Mouse (Mus musculus) lung, postnatal 0 days (tissue): Measurements from ENCODE around the gene Rps6.
A peak's percentile ranks its signal among the peaks of the same experiment; 100 is the strongest.

Experiments
- CTCF ChIP-seq: IDR thresholded peaks from 2 replicates; pipeline ENCODE4 v1.5.1; 2016; ENCODE audit warnings: antibody characterized with exemption, mild to moderate bottlenecking
- EP300 ChIP-seq: IDR thresholded peaks from 2 replicates; pipeline ENCODE4 v1.6.1; 2016; ENCODE audit warnings: antibody characterized with exemption, mild to moderate bottlenecking, control low read depth

DNA sequence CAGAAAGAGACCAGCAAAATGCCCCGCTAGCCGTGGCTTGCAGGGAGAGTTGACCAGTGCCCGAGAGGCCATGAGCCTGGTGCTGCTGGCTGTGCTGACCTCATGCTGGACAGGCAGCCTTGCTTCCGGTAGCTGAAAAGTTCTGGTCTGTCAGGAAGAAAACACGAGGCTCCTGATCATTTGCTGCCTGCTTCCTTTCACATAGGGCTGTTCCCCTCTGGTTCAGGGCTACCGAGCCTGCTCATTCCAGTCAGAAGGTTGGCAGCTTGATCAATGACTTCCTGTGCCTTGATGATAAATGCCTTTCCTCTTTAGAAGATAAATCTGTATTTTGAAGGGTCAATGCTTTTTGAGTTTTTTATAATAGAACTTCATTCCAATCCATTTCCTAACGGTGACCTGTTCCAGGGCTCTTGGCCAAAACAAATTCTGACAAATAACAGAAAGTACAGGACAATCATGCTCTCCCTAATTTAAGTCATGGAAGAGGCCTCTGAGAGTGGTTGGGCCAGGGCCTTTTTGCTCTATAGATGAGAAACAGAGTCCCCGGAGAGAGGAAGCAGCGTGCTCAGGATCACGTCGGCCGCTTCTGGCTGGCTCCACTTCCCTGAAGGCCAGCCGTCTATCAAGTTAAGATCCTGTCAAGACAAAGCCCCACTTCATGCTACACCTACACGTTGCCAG is 41.7 kb upstream of the Rps6 start:
- no peak for TF ChIP-seq CTCF
- TF ChIP-seq EP300: peak; percentile 93
